12 mouse cellular contexts compared by ENCODE assay signal in the genomic region with DNA sequence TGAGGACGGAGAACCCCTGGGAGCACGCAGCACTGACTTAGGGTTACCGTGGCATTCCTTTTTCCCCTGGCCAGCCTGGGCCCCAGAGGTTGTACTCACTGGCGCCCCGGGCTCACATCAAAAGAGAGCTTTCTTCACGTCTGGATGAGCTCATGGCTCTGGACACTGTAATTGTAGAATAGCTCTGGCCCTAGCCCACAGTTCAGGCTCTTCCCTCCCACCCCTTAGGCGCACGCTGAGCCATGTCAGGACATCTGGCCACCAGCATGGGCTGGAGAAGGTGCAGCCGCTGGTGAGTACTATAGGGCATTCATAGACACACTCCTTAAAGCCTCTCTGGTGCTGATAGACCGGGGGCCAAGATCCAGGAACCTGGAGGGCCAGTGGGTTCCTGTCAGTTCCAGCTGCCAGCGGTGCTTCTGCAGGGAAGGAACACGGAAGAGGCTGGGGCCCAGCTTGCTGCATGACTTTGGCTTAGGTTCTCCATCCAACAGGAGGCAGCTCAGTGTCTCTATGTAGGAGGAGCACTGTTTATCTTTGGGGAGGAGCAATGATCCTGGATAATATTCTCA.
DNase-seq lines count a peak whose midpoint lies in the region; ATAC-seq lines count a peak whose summit lies in the region.
"Had no signal": no experiment of that assay in that cellular context is flagged by ENCODE, and none has a peak within 500 bp of the region (broad histone marks: within the 10 kb centered on the region; RNA-seq: fewer than 3 reads in every experiment).

No protein-coding gene starts in this region.

- WGBS in lung, embryonic 16.5 days: 55% methylated on average over 12 of the region's 12 CpGs
- WGBS in limb, embryonic 15.5 days: 51% methylated on average over 12 of the region's 12 CpGs

- peaks cover 31% of the 10 kb centered on the region for H3K4me1 ChIP-seq in lung, embryonic 16.5 days (replicated peaks; ENCODE audit: control insufficient read depth, insufficient read depth, low read length)
- peaks cover 32% of the 10 kb centered on the region for H3K4me1 ChIP-seq in limb, embryonic 15.5 days

- peak; percentile 57 for DNase-seq in gastrocnemius, adult 18-20 months (ENCODE audit: low spot score)
- DNase-seq in gastrocnemius, postnatal 36 days: no peak
- DNase-seq in lung, postnatal 36 days: no peak
- peak; percentile 46 for DNase-seq in gastrocnemius, postnatal 14 days
- DNase-seq in left cerebral cortex, adult 9 months (ENCODE audit: low spot score in 2 of 2): no peak
- DNase-seq: cerebellum, adult 2 months; layer of hippocampus, adult 9-11 months had no signal

- no peak overlapping the region for H3K9ac ChIP-seq in lung, embryonic 16.5 days (ENCODE audit: low read length)
- no peak overlapping the region for H3K9ac ChIP-seq in limb, embryonic 15.5 days

- intact Hi-C loops in gastrocnemius, postnatal 36 days (cut with DNase I): loop anchor here (2.0 kb wide), 1 partner anchor 14 kb away; no protein-coding TSS in a partner anchor
- intact Hi-C loops in gastrocnemius, postnatal 14 days (cut with DNase I; ENCODE audit: low total_unique reads): no loop called here

- no peak overlapping the region for H3K4me2 ChIP-seq in lung, embryonic 16.5 days (ENCODE audit: low read depth, low read length)
- H3K4me2 ChIP-seq in limb, embryonic 15.5 days: no peak overlapping the region

- H3K36me3 ChIP-seq in lung, embryonic 16.5 days (ENCODE audit: control insufficient read depth, insufficient read depth, low read length): no peaks in the 10 kb centered on the region
- H3K36me3 ChIP-seq in limb, embryonic 15.5 days: peaks cover 2% of the 10 kb centered on the region; the same call in 1 of the 2 replicates

- ATAC-seq in lung, embryonic 16.5 days (ENCODE audit: low read depth): no peak
- peak; percentile 20; the same call in 1 of the 2 replicates for ATAC-seq in limb, embryonic 15.5 days (ENCODE audit: insufficient number of reproducible peaks, low FRiP score, low TSS enrichment, low read depth)
- no peak for ATAC-seq in activated CD4-positive, CD25-positive, alpha-beta regulatory T cell, adult 4 months

- peak overlapping the region; percentile 36; the same call in 1 of the 2 replicates for H3K27ac ChIP-seq in lung, embryonic 16.5 days (ENCODE audit: low read length)
- H3K27ac ChIP-seq in limb, embryonic 15.5 days: peak overlapping the region; percentile 86

- H3K4me3 ChIP-seq in lung, embryonic 16.5 days (ENCODE audit: low read length): no peak overlapping the region
- H3K4me3 ChIP-seq in limb, embryonic 15.5 days: no peak overlapping the region
- H3K4me3 ChIP-seq: megakaryocyte, embryonic 14.5 days had no signal

- H3K27me3 ChIP-seq in lung, embryonic 16.5 days (ENCODE audit: control insufficient read depth, insufficient read depth, low read depth, low read length): no peaks in the 10 kb centered on the region
- H3K27me3 ChIP-seq in limb, embryonic 15.5 days: no peaks in the 10 kb centered on the region
- H3K27me3 ChIP-seq: CH12.LX had no signal

- no peaks in the 10 kb centered on the region for H3K9me3 ChIP-seq in lung, embryonic 16.5 days (ENCODE audit: control insufficient read depth, low read length)
- no peaks in the 10 kb centered on the region for H3K9me3 ChIP-seq in limb, embryonic 15.5 days

Comparison
In these comparisons a context has a peak if more than half of its experiments do, and no peak if none do; other contexts are left out.
1. DNase-seq: peak in gastrocnemius, adult 18-20 months (single experiment) and gastrocnemius, postnatal 14 days (single experiment); none in gastrocnemius, postnatal 36 days (0 of 2), lung, postnatal 36 days (single experiment) and left cerebral cortex, adult 9 months (0 of 2).